Mouse (Mus musculus): ENCODE data around the gene Olah.

DNA sequence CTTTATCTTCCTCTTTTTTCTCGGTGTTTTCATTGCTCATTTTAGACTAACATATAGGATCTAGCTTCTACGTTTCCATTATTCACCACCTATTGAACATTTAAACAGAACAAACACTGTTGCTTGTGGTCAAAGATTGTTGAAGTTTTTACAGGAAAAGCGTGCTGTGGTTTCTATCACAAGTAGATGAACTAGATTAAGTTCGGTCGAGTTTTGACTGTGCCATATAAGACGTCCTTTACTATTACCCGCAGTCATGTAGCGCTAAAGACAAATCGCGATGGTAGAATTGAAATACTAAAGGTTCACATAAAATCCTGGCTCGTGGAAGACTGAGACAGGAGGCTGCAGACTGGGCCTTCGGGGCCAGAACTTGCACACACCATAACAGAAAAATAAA is 63.2 kb downstream of the Olah start:
- TF ChIP-seq TAL1 (conservative IDR thresholded peaks at IDR 0.05; ENCODE audit: low read depth, low read length) (no peak), POLR2AphosphoS5 (IDR thresholded peaks at IDR 0.05; ENCODE audit: insufficient replicate concordance, low read depth, low read length) (no peak), CTCF (IDR thresholded peaks at IDR 0.05; ENCODE audit: low read depth, low read length) (no peak), GATA1 (IDR thresholded peaks at IDR 0.05; ENCODE audit: borderline replicate concordance, low read length) (no peak), GATA2 (IDR thresholded peaks at IDR 0.05; ENCODE audit: borderline replicate concordance, low read depth, low read length) (no peak)
